In genomic region chr2:83165853-83166252, GRCm38 (mm10) we compare ENCODE assay signal across 19 mouse cellular contexts.
DNase-seq lines count a peak whose midpoint lies in the region; ATAC-seq and TF ChIP-seq lines count a peak whose summit lies in the region.
"Had no signal": no experiment of that assay in that cellular context is flagged by ENCODE, and none has a peak within 500 bp of the region (broad histone marks: within the 10 kb centered on the region; RNA-seq: fewer than 3 reads in every experiment).

No protein-coding gene starts in this region.

- no peak overlapping the region for H3K4me2 ChIP-seq in hindbrain, embryonic 11.5 days (replicated peaks; ENCODE audit: low read depth, low read length)
- H3K4me2 ChIP-seq in forebrain, embryonic 12.5 days = no peak overlapping the region
- no peak overlapping the region for H3K4me2 ChIP-seq in hindbrain, postnatal 0 days (ENCODE audit: low read depth, low read length)
- no peak overlapping the region for H3K4me2 ChIP-seq in liver, postnatal 0 days (ENCODE audit: low read depth, low read length)
- H3K4me2 ChIP-seq: embryonic facial prominence, embryonic 13.5 days; liver, embryonic 13.5 days had no signal

- no peak for TF ChIP-seq EP300 in liver, postnatal 0 days (IDR thresholded peaks at IDR 0.05; ENCODE audit: low read depth)

- no peak for TF ChIP-seq CTCF in hindbrain, postnatal 0 days (IDR thresholded peaks at IDR 0.05; ENCODE audit: low read depth)
- no peak for TF ChIP-seq CTCF in liver, postnatal 0 days (IDR thresholded peaks at IDR 0.05; ENCODE audit: low read depth)

- H3K4me1 ChIP-seq in hindbrain, embryonic 11.5 days (replicated peaks; ENCODE audit: control insufficient read depth, insufficient read depth, low read length) = no peaks in the 10 kb centered on the region
- H3K4me1 ChIP-seq in hindbrain, embryonic 10.5 days (replicated peaks) = no peaks in the 10 kb centered on the region
- H3K4me1 ChIP-seq in forebrain, embryonic 12.5 days = no peaks in the 10 kb centered on the region
- H3K4me1 ChIP-seq in hindbrain, postnatal 0 days (ENCODE audit: insufficient read depth, low read length) = no peaks in the 10 kb centered on the region
- H3K4me1 ChIP-seq in liver, postnatal 0 days (ENCODE audit: insufficient read depth) = no peaks in the 10 kb centered on the region
- H3K4me1 ChIP-seq: embryonic facial prominence, embryonic 13.5 days; limb, embryonic 10.5 days; liver, embryonic 13.5 days; megakaryocyte, embryonic 14.5 days had no signal

- no peaks in the 10 kb centered on the region for H3K9me3 ChIP-seq in hindbrain, embryonic 11.5 days (ENCODE audit: control insufficient read depth, low read length)
- H3K9me3 ChIP-seq in hindbrain, embryonic 10.5 days = no peaks in the 10 kb centered on the region
- no peaks in the 10 kb centered on the region for H3K9me3 ChIP-seq in forebrain, embryonic 12.5 days
- H3K9me3 ChIP-seq in hindbrain, postnatal 0 days (ENCODE audit: low read length) = no peaks in the 10 kb centered on the region
- no peaks in the 10 kb centered on the region for H3K9me3 ChIP-seq in liver, postnatal 0 days (ENCODE audit: low read length)
- H3K9me3 ChIP-seq: embryonic facial prominence, embryonic 13.5 days; limb, embryonic 10.5 days; liver, embryonic 13.5 days had no signal

- no peaks in the 10 kb centered on the region for H3K27me3 ChIP-seq in hindbrain, embryonic 11.5 days (ENCODE audit: control insufficient read depth, insufficient read depth, low read length)
- no peaks in the 10 kb centered on the region for H3K27me3 ChIP-seq in hindbrain, embryonic 10.5 days (ENCODE audit: insufficient read depth, poor library complexity, severe bottlenecking)
- H3K27me3 ChIP-seq in forebrain, embryonic 12.5 days = no peaks in the 10 kb centered on the region
- H3K27me3 ChIP-seq in hindbrain, postnatal 0 days (ENCODE audit: insufficient read depth, low read length) = no peaks in the 10 kb centered on the region
- H3K27me3 ChIP-seq in liver, postnatal 0 days (ENCODE audit: insufficient read depth, low read length) = no peaks in the 10 kb centered on the region
- H3K27me3 ChIP-seq: embryonic facial prominence, embryonic 13.5 days; liver, embryonic 13.5 days; megakaryocyte, embryonic 14.5 days had no signal

- ATAC-seq in cerebellum, adult (ENCODE audit: insufficient number of reproducible peaks, low FRiP score, low TSS enrichment) = peak; percentile 74; the same call in 1 of the 2 replicates
- peak; percentile 71; the same call in 1 of the 2 replicates for ATAC-seq in hindbrain, embryonic 11.5 days (ENCODE audit: low FRiP score)
- peak; percentile 80 for ATAC-seq in forebrain, embryonic 12.5 days (ENCODE audit: low FRiP score)
- peak; percentile 74 for ATAC-seq in hindbrain, postnatal 0 days
- ATAC-seq in liver, postnatal 0 days = no peak
- no peak for ATAC-seq in granulocyte monocyte progenitor cell, adult 5-6 weeks (replicated peaks; ENCODE audit: poor library complexity, severe bottlenecking)
- ATAC-seq: lung, postnatal 0 days had no signal

- no peak overlapping the region for H3K27ac ChIP-seq in hindbrain, embryonic 11.5 days (ENCODE audit: low read depth, low read length)
- no peak overlapping the region for H3K27ac ChIP-seq in hindbrain, embryonic 10.5 days
- no peak overlapping the region for H3K27ac ChIP-seq in forebrain, embryonic 12.5 days
- no peak overlapping the region for H3K27ac ChIP-seq in hindbrain, postnatal 0 days
- no peak overlapping the region for H3K27ac ChIP-seq in liver, postnatal 0 days (ENCODE audit: low read depth)
- H3K27ac ChIP-seq: embryonic facial prominence, embryonic 13.5 days; limb, embryonic 10.5 days; liver, embryonic 13.5 days had no signal

- no peaks in the 10 kb centered on the region for H3K36me3 ChIP-seq in hindbrain, embryonic 11.5 days (ENCODE audit: control insufficient read depth, insufficient read depth, low read length)
- no peaks in the 10 kb centered on the region for H3K36me3 ChIP-seq in hindbrain, embryonic 10.5 days
- H3K36me3 ChIP-seq in forebrain, embryonic 12.5 days (replicated peaks) = no peaks in the 10 kb centered on the region
- no peaks in the 10 kb centered on the region for H3K36me3 ChIP-seq in hindbrain, postnatal 0 days (ENCODE audit: insufficient read depth, low read length)
- H3K36me3 ChIP-seq in liver, postnatal 0 days (replicated peaks; ENCODE audit: insufficient read depth, low read length) = no peaks in the 10 kb centered on the region
- H3K36me3 ChIP-seq: embryonic facial prominence, embryonic 13.5 days; limb, embryonic 10.5 days; liver, embryonic 13.5 days had no signal

- H3K4me3 ChIP-seq in hindbrain, embryonic 11.5 days (ENCODE audit: low read depth, low read length) = no peak overlapping the region
- H3K4me3 ChIP-seq in hindbrain, embryonic 10.5 days = no peak overlapping the region
- no peak overlapping the region for H3K4me3 ChIP-seq in forebrain, embryonic 12.5 days (replicated peaks)
- H3K4me3 ChIP-seq in hindbrain, postnatal 0 days (ENCODE audit: low read length) = no peak overlapping the region
- H3K4me3 ChIP-seq in liver, postnatal 0 days (ENCODE audit: low read depth, low read length) = no peak overlapping the region
- H3K4me3 ChIP-seq: embryonic facial prominence, embryonic 13.5 days; limb, embryonic 10.5 days; liver, embryonic 13.5 days; megakaryocyte, embryonic 14.5 days had no signal

- WGBS in hindbrain, embryonic 11.5 days = 40% methylated on average over 4 of the region's 4 CpGs
- WGBS in hindbrain, embryonic 10.5 days = 50% methylated on average over 4 of the region's 4 CpGs
- 25% methylated on average over 4 of the region's 4 CpGs for WGBS in forebrain, embryonic 12.5 days
- WGBS in hindbrain, postnatal 0 days = 32% methylated on average over 4 of the region's 4 CpGs
- 75% methylated on average over 4 of the region's 4 CpGs for WGBS in liver, postnatal 0 days (ENCODE audit: insufficient replicate concordance)

- no peak overlapping the region for H3K9ac ChIP-seq in hindbrain, embryonic 11.5 days (ENCODE audit: low read depth, low read length)
- no peak overlapping the region for H3K9ac ChIP-seq in forebrain, embryonic 12.5 days
- no peak overlapping the region for H3K9ac ChIP-seq in hindbrain, postnatal 0 days (replicated peaks; ENCODE audit: low read length)
- H3K9ac ChIP-seq in liver, postnatal 0 days (replicated peaks) = no peak overlapping the region
- H3K9ac ChIP-seq: embryonic facial prominence, embryonic 13.5 days; liver, embryonic 13.5 days had no signal

- DNase-seq in cerebellum, adult 11 months = no peak
- peak; percentile 8 for DNase-seq in hindbrain, embryonic 11.5 days (ENCODE audit: low spot score)
- DNase-seq in hindbrain, embryonic 10.5 days (ENCODE audit: low spot score) = no peak
- DNase-seq in hindbrain, postnatal 0 days (ENCODE audit: low spot score) = peak; percentile 55
- DNase-seq in liver, postnatal 0 days = no peak
- DNase-seq: adrenal gland, postnatal 10 days; heart, postnatal 36 days; kidney, adult 8-10 months; kidney, postnatal 4 days; layer of hippocampus, postnatal 36 days; liver, embryonic 13.5 days; right cerebral cortex, postnatal 4 days had no signal

Comparison
In these comparisons a context has a peak if more than half of its experiments do, and no peak if none do; other contexts are left out.
1. DNase-seq: peak in hindbrain, embryonic 11.5 days (single experiment) and hindbrain, postnatal 0 days (single experiment); none in cerebellum, adult 11 months (single experiment), hindbrain, embryonic 10.5 days (single experiment) and liver, postnatal 0 days (single experiment).
2. ATAC-seq: peak in cerebellum, adult (single experiment), hindbrain, embryonic 11.5 days (single experiment), forebrain, embryonic 12.5 days (single experiment) and hindbrain, postnatal 0 days (single experiment); none in liver, postnatal 0 days (single experiment) and granulocyte monocyte progenitor cell, adult 5-6 weeks (single experiment).